In the genomic region with DNA sequence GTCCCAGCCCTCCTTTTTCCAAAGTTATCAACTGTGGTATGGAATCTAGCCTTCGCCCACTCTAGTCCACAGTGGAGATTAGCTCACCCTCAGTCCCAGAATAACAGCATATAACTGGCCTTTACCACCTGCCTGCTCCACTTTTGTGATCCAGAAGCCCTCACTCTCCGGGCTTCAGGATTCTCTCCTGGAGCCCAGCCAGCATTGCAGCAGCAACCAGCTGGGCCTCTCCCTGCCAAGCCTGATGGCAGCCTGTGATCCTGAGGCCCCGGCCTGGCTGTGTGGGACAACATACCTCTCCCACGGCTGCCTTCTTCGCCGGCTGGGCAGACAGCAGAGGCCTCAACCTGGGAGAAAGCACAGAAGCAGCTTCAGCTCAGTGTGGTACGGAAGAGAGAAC, we compare ENCODE assay signal across 12 mouse cellular contexts. TPM values are rescaled to one million over a fixed set of nuclear protein-coding genes. Genes with fewer than 3 reads are reported as not detected.
DNase-seq lines count a peak whose midpoint lies in the region; ATAC-seq and TF ChIP-seq lines count a peak whose summit lies in the region.
"Had no signal": no experiment of that assay in that cellular context is flagged by ENCODE, and none has a peak within 500 bp of the region (broad histone marks: within the 10 kb centered on the region; RNA-seq: fewer than 3 reads in every experiment).

No protein-coding gene starts in this region.

- peak overlapping the region; percentile 22 for H3K4me2 ChIP-seq in heart, embryonic 14.5 days (ENCODE audit: low read length)
- H3K4me2 ChIP-seq: lung, embryonic 15.5 days; midbrain, embryonic 13.5 days had no signal

- TF ChIP-seq CTCF in left cerebral cortex, adult 2 months (IDR thresholded peaks at IDR 0.05): no peak

- peak overlapping the region; percentile 47; the same call in 1 of the 2 replicates for H3K27ac ChIP-seq in left cerebral cortex, adult 2 months
- peak overlapping the region; percentile 78 to 92 for H3K27ac ChIP-seq in heart, embryonic 14.5 days (replicated peaks in 1 of 2; ENCODE audit: control insufficient read depth in 1 of 2, insufficient read depth in 1 of 2, low read depth in 2 of 2, low read length in 2 of 2)
- H3K27ac ChIP-seq: lung, embryonic 15.5 days; midbrain, embryonic 13.5 days had no signal

- peak; percentile 56 for DNase-seq in adrenal gland, postnatal 14 days
- DNase-seq in adrenal gland, postnatal 10 days: no peak
- no peak for DNase-seq in left cerebral cortex, adult 2 months (ENCODE audit: extremely low spot score in 1 of 2, low spot score in 2 of 2)
- DNase-seq in left cerebral cortex, postnatal 14 days (ENCODE audit: low spot score in 2 of 2): no peak
- DNase-seq in cerebellum, adult 8-10 months: peak; percentile 63
- DNase-seq in thymus, postnatal 10 days (ENCODE audit: low spot score in 2 of 2): no peak
- no peak for DNase-seq in ovary, postnatal 36 days (ENCODE audit: low spot score)
- DNase-seq: adrenal gland, postnatal 36 days; kidney, adult 9 months had no signal

- 32% methylated on average over 7 of the region's 7 CpGs for WGBS in heart, embryonic 14.5 days

- peak overlapping the region; percentile 57; the same call in 1 of the 2 replicates for H3K9ac ChIP-seq in heart, embryonic 14.5 days (ENCODE audit: low read length)
- H3K9ac ChIP-seq: lung, embryonic 15.5 days; midbrain, embryonic 13.5 days had no signal

- H3K4me1 ChIP-seq in heart, embryonic 14.5 days (ENCODE audit: control insufficient read depth in 2 of 2, insufficient read depth in 2 of 2, low read length in 2 of 2): peaks cover 20 to 28% of the 10 kb centered on the region in 2 experiments
- H3K4me1 ChIP-seq: lung, embryonic 15.5 days; midbrain, embryonic 13.5 days had no signal

- peaks cover 73% of the 10 kb centered on the region for H3K36me3 ChIP-seq in heart, embryonic 14.5 days (ENCODE audit: control insufficient read depth, insufficient read depth, low read length)

- intact Hi-C loops in left cerebral cortex, adult 2 months (cut with DNase I): no loop called here
- intact Hi-C loops in left cerebral cortex, postnatal 14 days (cut with DNase I): no loop called here

- H3K4me3 ChIP-seq in left cerebral cortex, adult 2 months: no peak overlapping the region
- no peak overlapping the region for H3K4me3 ChIP-seq in heart, embryonic 14.5 days (ENCODE audit: control insufficient read depth in 1 of 2, insufficient read depth in 1 of 2, low read depth in 1 of 2, low read length in 2 of 2)
- H3K4me3 ChIP-seq: lung, embryonic 15.5 days; midbrain, embryonic 13.5 days had no signal

- H3K9me3 ChIP-seq in heart, embryonic 14.5 days (ENCODE audit: control insufficient read depth, low read length): no peaks in the 10 kb centered on the region
- H3K9me3 ChIP-seq: lung, embryonic 15.5 days; midbrain, embryonic 13.5 days had no signal

- peak; percentile 69 for ATAC-seq in heart, embryonic 14.5 days (ENCODE audit: insufficient number of reproducible peaks, insufficient read depth, low FRiP score, low read depth)
- ATAC-seq: midbrain, embryonic 13.5 days had no signal

- no peaks in the 10 kb centered on the region for H3K27me3 ChIP-seq in heart, embryonic 14.5 days (ENCODE audit: control insufficient read depth, insufficient read depth, low read length)
- H3K27me3 ChIP-seq: lung, embryonic 15.5 days; midbrain, embryonic 13.5 days had no signal

RNA-seq across cellular contexts. Expression of gene Btbd6, which starts 14.9 kb away (rescaled TPM):
- 18.3 and 21.1 TPM in 2 replicates for total RNA-seq in adrenal gland, postnatal 14 days (2021)
- 10 to 100 TPM; 16.9 to 28.1 TPM for total RNA-seq in adrenal gland, postnatal 10 days (2021)
- total RNA-seq in left cerebral cortex, adult 2 months (2021): 10 to 100 TPM; 60.2 to 64.5 TPM
- total RNA-seq in left cerebral cortex, postnatal 14 days (2021): 10 to 100 TPM; 54.4 to 55.9 TPM
- polyA plus RNA-seq in heart, embryonic 14.5 days (2014; fragmentation: Nextera tagmentation; extraction: Ambion mirVana): 19.4 and 25.9 TPM in 2 replicates

RNA-seq across cellular contexts. Expression of gene Nudt14, which starts 19.5 kb away (rescaled TPM):
- 32.5 and 35.7 TPM in 2 replicates for total RNA-seq in adrenal gland, postnatal 14 days (2021)
- 10 to 100 TPM; 46.9 to 50.2 TPM for total RNA-seq in adrenal gland, postnatal 10 days (2021)
- 10 to 100 TPM; 10.1 to 13.7 TPM for total RNA-seq in left cerebral cortex, adult 2 months (2021)
- 10 to 100 TPM in 1 of 2 experiments, 1 to 10 TPM in 1; 9.5 to 11.0 TPM for total RNA-seq in left cerebral cortex, postnatal 14 days (2021)
- polyA plus RNA-seq in heart, embryonic 14.5 days (2014; fragmentation: Nextera tagmentation; extraction: Ambion mirVana): 44.2 and 53.9 TPM in 2 replicates

RNA-seq across cellular contexts. Expression of gene Jag2, which starts 31.9 kb away (rescaled TPM):
- total RNA-seq in adrenal gland, postnatal 14 days (2021): 18.6 and 20.8 TPM in 2 replicates
- total RNA-seq in adrenal gland, postnatal 10 days (2021): 10 to 100 TPM; 13.2 to 23.1 TPM
- total RNA-seq in left cerebral cortex, adult 2 months (2021): 10 to 100 TPM; 57.9 to 62.2 TPM
- total RNA-seq in left cerebral cortex, postnatal 14 days (2021): 10 to 100 TPM; 60.2 to 61.2 TPM
- polyA plus RNA-seq in heart, embryonic 14.5 days (2014; fragmentation: Nextera tagmentation; extraction: Ambion mirVana): 3.4 and 4.7 TPM in 2 replicates

RNA-seq across cellular contexts. Expression of gene Brf1, which starts 39.1 kb away (rescaled TPM):
- 46.3 and 57.7 TPM in 2 replicates for total RNA-seq in adrenal gland, postnatal 14 days (2021)
- total RNA-seq in adrenal gland, postnatal 10 days (2021): 10 to 100 TPM; 40.1 to 55.3 TPM
- total RNA-seq in left cerebral cortex, adult 2 months (2021): 10 to 100 TPM; 45.6 to 46.6 TPM
- total RNA-seq in left cerebral cortex, postnatal 14 days (2021): 10 to 100 TPM; 49.0 to 51.1 TPM
- polyA plus RNA-seq in heart, embryonic 14.5 days (2014; fragmentation: Nextera tagmentation; extraction: Ambion mirVana): 40.5 and 42.5 TPM in 2 replicates

RNA-seq across cellular contexts. Expression of gene Pacs2, which starts 52.9 kb away (rescaled TPM):
- 30.0 and 31.1 TPM in 2 replicates for total RNA-seq in adrenal gland, postnatal 14 days (2021)
- total RNA-seq in adrenal gland, postnatal 10 days (2021): 10 to 100 TPM; 30.3 to 37.1 TPM
- total RNA-seq in left cerebral cortex, adult 2 months (2021): 10 to 100 TPM; 62.8 to 68.0 TPM
- total RNA-seq in left cerebral cortex, postnatal 14 days (2021): 10 to 100 TPM; 86.6 to 97.6 TPM
- 7.1 and 7.6 TPM in 2 replicates for polyA plus RNA-seq in heart, embryonic 14.5 days (2014; fragmentation: Nextera tagmentation; extraction: Ambion mirVana)

Comparison
In these comparisons a context has a peak if more than half of its experiments do, and no peak if none do; other contexts are left out.
1. DNase-seq: peak in adrenal gland, postnatal 14 days (single experiment) and cerebellum, adult 8-10 months (single experiment); none in adrenal gland, postnatal 10 days (single experiment), left cerebral cortex, adult 2 months (0 of 2), left cerebral cortex, postnatal 14 days (0 of 2), thymus, postnatal 10 days (0 of 2) and ovary, postnatal 36 days (single experiment).